Mouse (Mus musculus) adrenal gland, postnatal 36 days (tissue): ENCODE results near the gene Olfr340. TPM values are rescaled to one million over a fixed set of nuclear protein-coding genes. Genes with fewer than 3 reads are reported as not detected.
"Not testable (repeated sequence)": the region's sequence is repeated elsewhere in the genome, so short reads cannot be mapped to it uniquely, and the experiment has no call there.

ENCODE experiments used
- DNase-seq, 2 experiments: peaks; one replicate each; pipeline ENCODE4 v3.0.0; 2021; ENCODE audit warnings: mixed read lengths in 1 of 2
- long read RNA-seq, 2 experiments: library from polyadenylated mRNA; stranded (forward); transcript quantifications; one replicate each; pipeline ENCODE4 v2.0.0; 2021; ENCODE audit warnings: borderline sequencing depth in 2 of 2
- total RNA-seq, 2 experiments: library from RNA; stranded (reverse); gene quantifications; 2 replicates each; pipeline ENCODE4 v1.2.3; 2021

The Olfr340 gene
- total RNA-seq: not detected
- long read RNA-seq, experiment 1: 0 reads
- long read RNA-seq, experiment 2: 0 reads

DNA sequence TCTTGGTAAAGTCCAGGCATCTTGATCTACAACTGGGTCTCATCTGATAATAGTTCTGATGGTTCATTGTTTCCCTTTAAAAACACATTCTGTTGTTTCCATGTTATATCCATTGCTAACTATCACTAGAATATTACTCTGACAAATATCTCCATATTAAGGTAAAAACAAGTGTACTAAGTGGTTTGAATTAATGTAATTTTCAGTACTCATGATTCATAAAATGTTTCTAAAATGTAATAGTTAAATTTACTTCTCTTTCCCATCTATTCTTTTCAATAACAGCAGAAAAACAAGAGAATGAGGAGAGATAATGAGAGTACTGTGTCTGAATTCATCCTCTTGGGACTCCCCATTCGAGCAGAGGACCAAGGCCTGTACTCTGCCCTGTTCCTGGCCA, at the start of gene Olfr340:
TSS of gene Olfr340 (plus strand) at position 301 of the 400 bp plus-strand sequence.
- no peak for DNase-seq

GRCm38 (mm10) chr2:36415174-36415573, 37.2 kb upstream of the Olfr340 start:
- DNase-seq: not testable (repeated sequence)

DNA sequence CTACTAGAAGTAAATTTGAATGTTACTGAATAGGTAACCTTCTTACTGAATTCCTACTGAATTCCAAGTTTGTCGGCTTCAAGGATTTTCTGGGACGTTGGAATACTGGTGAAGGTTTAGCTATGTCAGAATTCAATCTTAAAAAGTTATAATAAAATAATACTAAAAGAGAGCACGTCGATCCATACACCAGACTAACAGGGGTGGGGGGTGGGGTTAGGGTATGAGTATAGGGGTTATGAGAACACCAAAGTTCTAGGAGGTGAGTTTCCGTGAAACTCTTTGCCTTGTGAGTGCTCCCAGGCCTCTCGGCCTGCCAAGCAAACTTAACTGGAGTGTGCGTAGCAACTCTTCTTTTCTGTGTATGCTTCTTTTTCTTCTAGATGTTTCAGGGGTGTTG, 36.8 kb upstream of the Olfr340 start:
- DNase-seq: not testable (repeated sequence)

GRCm38 (mm10) chr2:36418647-36419046, 33.7 kb upstream of the Olfr340 start, which contains the start of gene Olfr339:
Gene Olfr339, plus strand, starts transcription at chr2:36418947.
- no peak for DNase-seq

DNA sequence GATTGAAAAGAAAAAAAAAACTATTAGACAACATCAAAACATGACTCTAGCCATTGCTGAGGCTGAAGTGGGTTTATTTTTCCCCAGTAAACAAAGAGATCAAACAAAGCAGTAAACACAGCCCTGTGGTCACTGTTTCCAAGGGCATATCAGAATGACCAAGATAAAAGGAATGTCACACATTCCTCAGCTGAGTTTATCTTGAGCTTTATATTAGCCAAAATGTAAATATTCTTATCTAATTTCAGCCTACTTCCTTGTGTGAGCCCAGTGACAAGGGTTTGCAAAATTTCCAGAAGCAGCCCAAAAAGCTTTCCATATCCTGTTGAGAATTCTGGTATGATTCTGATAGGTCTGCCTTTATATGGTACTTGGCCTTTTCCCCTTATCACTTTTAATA, 21.2 kb downstream of the Olfr340 start:
- DNase-seq: no peak

DNA sequence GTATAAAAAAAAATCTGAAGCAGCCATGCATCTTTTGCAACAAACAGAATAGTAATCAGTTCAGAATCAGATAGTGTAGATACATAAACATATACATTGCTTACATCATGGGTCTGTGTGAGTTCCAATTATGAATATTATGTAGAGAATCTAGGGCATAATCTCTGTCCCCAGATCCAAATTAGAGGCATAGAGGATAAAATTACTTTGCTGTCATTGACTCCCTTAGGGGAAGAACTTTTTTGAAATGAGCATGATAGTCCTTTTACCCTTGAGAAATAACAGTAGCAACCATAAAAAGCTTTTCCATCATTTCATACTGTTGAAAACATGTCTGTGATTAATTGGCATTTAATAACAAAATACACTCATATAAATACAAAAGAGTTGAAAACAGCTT, 30.0 kb downstream of the Olfr340 start, which contains the start of gene Olfr341:
TSS of gene Olfr341 (minus strand) at position 101 of the 400 bp plus-strand sequence.
- no peak for DNase-seq

Other genes with a start within 250 kb of the Olfr340 start
- gene Ptgs1, start 222.2 kb upstream of the Olfr340 start, total RNA-seq: 10 to 100 TPM; 11.7 to 14.4 TPM
- gene Olfr338, start 79.1 kb upstream of the Olfr340 start, total RNA-seq: not detected
- not detected for gene Olfr339, start 33.6 kb upstream of the Olfr340 start, total RNA-seq
- not detected for gene Olfr341, start 29.9 kb downstream of the Olfr340 start, total RNA-seq
- gene Olfr342, start 72.4 kb downstream of the Olfr340 start, total RNA-seq: not detected
- gene Olfr344, start 114.1 kb downstream of the Olfr340 start, total RNA-seq: not detected
- not detected for gene Olfr345, start 187.5 kb downstream of the Olfr340 start, total RNA-seq
- gene Olfr346, start 233.2 kb downstream of the Olfr340 start, total RNA-seq: not detected